Mouse (Mus musculus): ENCODE measurements around the gene Arhgap31. TPM values are rescaled to one million over a fixed set of nuclear protein-coding genes. Genes with fewer than 3 reads are reported as not detected.

Arhgap31 gene
- polyA plus RNA-seq, 1 experiment from 2014 or later, result 1.6 TPM

DNA sequence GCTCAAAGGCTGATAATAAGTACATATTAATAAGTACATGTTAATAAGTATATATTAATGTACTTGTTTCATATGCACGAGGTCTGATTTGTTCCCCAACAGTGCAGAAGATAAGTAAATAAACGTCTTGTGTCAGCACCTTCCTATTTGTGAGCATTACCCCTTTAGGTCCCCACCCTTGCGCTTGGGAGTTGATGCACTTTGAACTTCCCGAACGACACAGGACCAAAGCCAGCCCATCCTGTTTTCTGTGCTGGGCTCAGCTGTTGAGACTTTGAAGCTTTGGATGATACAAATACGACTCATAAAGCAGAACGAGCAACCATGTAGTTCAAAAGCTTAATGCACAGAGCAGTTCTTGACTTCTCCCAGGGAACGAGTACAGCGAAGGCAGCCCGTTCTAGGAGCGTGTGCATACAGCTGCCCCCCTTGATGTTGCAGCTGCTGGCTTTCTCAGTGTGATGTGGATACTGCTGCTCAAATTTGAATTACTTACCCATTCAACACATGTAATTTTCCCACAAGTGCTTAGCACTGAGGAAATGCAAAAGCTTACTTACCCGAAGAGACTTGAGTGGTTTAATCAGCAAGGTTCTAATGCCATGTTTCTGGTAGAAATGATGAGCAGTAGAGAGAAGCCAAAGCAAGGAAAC is 120.9 kb downstream of the Arhgap31 start:
- TF ChIP-seq CTCF (IDR thresholded peaks at IDR 0.05; ENCODE audit: low read depth) (no peak), EP300 (IDR thresholded peaks at IDR 0.05; ENCODE audit: low read depth) (no peak)
- Histone ChIP-seq H3K27me3 (ENCODE audit: insufficient read depth, low read length) (no peaks in the 10 kb centered on the region), H3K4me3 (ENCODE audit: low read depth, low read length) (no peak overlapping the region), H3K36me3 (replicated peaks; ENCODE audit: insufficient read depth, low read length) (peaks cover 39% of the 10 kb centered on the region), H3K4me1 (ENCODE audit: insufficient read depth) (no peaks in the 10 kb centered on the region), H3K4me2 (ENCODE audit: low read depth, low read length) (no peak overlapping the region), H3K9me3 (ENCODE audit: low read length) (no peaks in the 10 kb centered on the region), H3K27ac (ENCODE audit: low read depth) (no peak overlapping the region), H3K9ac (replicated peaks) (no peak overlapping the region)
- no peak for DNase-seq
- WGBS (ENCODE audit: insufficient replicate concordance), result 80% methylated on average over 12 of the region's 12 CpGs
- ATAC-seq, result no peak

GRCm38 (mm10) chr16:38591506-38591905 is 121.6 kb downstream of the Arhgap31 start:
- no peak for TF ChIP-seq CTCF (IDR thresholded peaks at IDR 0.05; ENCODE audit: low read depth)
- TF ChIP-seq EP300 (IDR thresholded peaks at IDR 0.05; ENCODE audit: low read depth), result no peak
- Histone ChIP-seq H3K9me3 (ENCODE audit: low read length) (no peaks in the 10 kb centered on the region), H3K4me1 (ENCODE audit: insufficient read depth) (no peaks in the 10 kb centered on the region), H3K4me2 (ENCODE audit: low read depth, low read length) (no peak overlapping the region), H3K27me3 (ENCODE audit: insufficient read depth, low read length) (no peaks in the 10 kb centered on the region), H3K4me3 (ENCODE audit: low read depth, low read length) (no peak overlapping the region), H3K9ac (replicated peaks) (no peak overlapping the region), H3K36me3 (replicated peaks; ENCODE audit: insufficient read depth, low read length) (peaks cover 44% of the 10 kb centered on the region), H3K27ac (ENCODE audit: low read depth) (no peak overlapping the region)
- WGBS (ENCODE audit: insufficient replicate concordance), result 73% methylated on average over 3 of the region's 3 CpGs
- ATAC-seq (no peak), DNase-seq (no peak)

DNA sequence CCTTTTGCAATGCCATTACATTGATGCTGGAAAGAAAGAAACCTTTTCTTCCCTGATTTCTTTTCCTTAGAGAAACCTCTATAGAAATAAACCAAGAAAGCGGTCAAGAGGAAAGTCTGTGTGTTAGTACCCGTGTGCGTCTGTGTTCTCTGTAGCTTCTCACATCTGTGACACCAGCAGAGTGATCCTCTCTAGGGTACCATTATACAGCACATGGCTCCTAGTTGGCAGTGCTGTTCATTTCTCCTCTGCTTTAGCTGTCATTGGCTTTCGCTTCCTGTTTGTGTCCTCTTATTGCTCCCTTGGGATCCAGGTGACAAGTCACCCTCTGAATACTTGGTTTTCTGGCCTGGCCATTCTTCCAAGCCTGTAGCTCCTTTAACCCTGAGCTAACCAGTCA is 125.5 kb downstream of the Arhgap31 start:
- Histone ChIP-seq H3K4me3 (ENCODE audit: low read depth, low read length) (no peak overlapping the region), H3K9me3 (ENCODE audit: low read length) (no peaks in the 10 kb centered on the region), H3K27me3 (ENCODE audit: insufficient read depth, low read length) (no peaks in the 10 kb centered on the region), H3K9ac (replicated peaks) (no peak overlapping the region), H3K27ac (ENCODE audit: low read depth) (no peak overlapping the region), H3K4me2 (ENCODE audit: low read depth, low read length) (no peak overlapping the region), H3K36me3 (replicated peaks; ENCODE audit: insufficient read depth, low read length) (peaks cover 75% of the 10 kb centered on the region), H3K4me1 (ENCODE audit: insufficient read depth) (no peaks in the 10 kb centered on the region)
- DNase-seq (no peak), ATAC-seq (no peak)
- TF ChIP-seq CTCF (IDR thresholded peaks at IDR 0.05; ENCODE audit: low read depth) (no peak), EP300 (IDR thresholded peaks at IDR 0.05; ENCODE audit: low read depth) (no peak)
- WGBS (ENCODE audit: insufficient replicate concordance), result 92% methylated on average over 4 of the region's 4 CpGs

DNA sequence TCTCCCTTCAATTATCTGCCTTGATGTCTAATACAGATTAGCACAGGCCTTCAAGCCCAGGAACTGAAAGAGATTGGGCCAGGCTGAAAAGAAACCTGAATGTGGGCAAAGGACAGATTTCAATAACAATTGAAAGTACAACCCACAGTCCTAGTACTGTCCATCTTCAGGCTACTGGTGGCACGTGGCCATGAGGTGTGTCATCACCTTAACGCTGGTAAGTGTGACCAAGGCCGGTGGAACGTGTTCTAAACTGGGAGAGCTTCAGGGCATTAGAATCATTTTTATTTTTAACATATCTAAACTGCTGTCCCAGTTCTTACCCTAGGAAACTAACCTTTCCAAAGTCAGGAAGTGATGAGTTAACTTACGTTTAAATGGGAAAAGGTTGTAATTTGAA is 125.9 kb downstream of the Arhgap31 start:
- H3K4me3 ChIP-seq (ENCODE audit: low read depth, low read length), result no peak overlapping the region
- H3K9me3 ChIP-seq (ENCODE audit: low read length), result no peaks in the 10 kb centered on the region
- no peaks in the 10 kb centered on the region for H3K27me3 ChIP-seq (ENCODE audit: insufficient read depth, low read length)
- no peak overlapping the region for H3K27ac ChIP-seq (ENCODE audit: low read depth)
- H3K36me3 ChIP-seq (replicated peaks; ENCODE audit: insufficient read depth, low read length), result peaks cover 76% of the 10 kb centered on the region
- no peak for ATAC-seq
- H3K9ac ChIP-seq (replicated peaks), result no peak overlapping the region
- 86% methylated on average over 5 of the region's 5 CpGs for WGBS (ENCODE audit: insufficient replicate concordance)
- no peak overlapping the region for H3K4me2 ChIP-seq (ENCODE audit: low read depth, low read length)
- no peak for TF ChIP-seq EP300 (IDR thresholded peaks at IDR 0.05; ENCODE audit: low read depth)
- no peak for TF ChIP-seq CTCF (IDR thresholded peaks at IDR 0.05; ENCODE audit: low read depth)
- DNase-seq, result no peak
- no peaks in the 10 kb centered on the region for H3K4me1 ChIP-seq (ENCODE audit: insufficient read depth)

DNA sequence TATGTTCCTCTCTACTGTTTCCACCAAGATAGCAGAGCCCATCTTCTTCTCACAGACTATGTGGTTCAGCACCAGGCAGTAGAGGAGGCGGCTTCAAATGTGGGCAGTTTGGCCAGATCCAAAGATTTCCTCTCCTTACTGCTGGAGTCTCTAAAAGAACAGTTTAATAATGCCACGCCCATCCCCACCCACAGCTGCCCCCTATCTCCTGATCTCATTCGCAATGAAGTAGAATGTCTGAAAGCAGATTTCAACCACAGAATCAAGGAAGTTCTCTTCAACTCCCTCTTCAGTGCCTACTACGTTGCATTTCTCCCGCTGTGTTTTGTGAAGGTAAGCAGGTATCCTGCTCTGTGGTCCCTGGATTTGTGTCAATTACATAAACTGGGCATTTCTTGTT is 127.9 kb downstream of the Arhgap31 start:
- WGBS (ENCODE audit: insufficient replicate concordance), result 61% methylated on average over 5 of the region's 5 CpGs
- no peak for ATAC-seq
- H3K9ac ChIP-seq (replicated peaks), result no peak overlapping the region
- TF ChIP-seq CTCF (IDR thresholded peaks at IDR 0.05; ENCODE audit: low read depth) (no peak), EP300 (IDR thresholded peaks at IDR 0.05; ENCODE audit: low read depth) (no peak)
- H3K4me1 ChIP-seq (ENCODE audit: insufficient read depth), result no peaks in the 10 kb centered on the region
- no peak overlapping the region for H3K4me2 ChIP-seq (ENCODE audit: low read depth, low read length)
- no peak for DNase-seq
- H3K27ac ChIP-seq (ENCODE audit: low read depth), result no peak overlapping the region
- no peak overlapping the region for H3K4me3 ChIP-seq (ENCODE audit: low read depth, low read length)
- H3K36me3 ChIP-seq (replicated peaks; ENCODE audit: insufficient read depth, low read length), result peaks cover 80% of the 10 kb centered on the region
- H3K27me3 ChIP-seq (ENCODE audit: insufficient read depth, low read length), result no peaks in the 10 kb centered on the region
- no peaks in the 10 kb centered on the region for H3K9me3 ChIP-seq (ENCODE audit: low read length)

- Histone ChIP-seq H3K4me2 (ENCODE audit: low read depth, low read length) (no peak overlapping the region), H3K36me3 (replicated peaks; ENCODE audit: insufficient read depth, low read length) (peaks cover 76% of the 10 kb centered on the region), H3K27me3 (ENCODE audit: insufficient read depth, low read length) (no peaks in the 10 kb centered on the region), H3K27ac (ENCODE audit: low read depth) (no peak overlapping the region), H3K9ac (replicated peaks) (no peak overlapping the region), H3K4me3 (ENCODE audit: low read depth, low read length) (no peak overlapping the region), H3K4me1 (ENCODE audit: insufficient read depth) (no peaks in the 10 kb centered on the region), H3K9me3 (ENCODE audit: low read length) (no peaks in the 10 kb centered on the region)
- ATAC-seq, result no peak
- no peak for TF ChIP-seq EP300 (IDR thresholded peaks at IDR 0.05; ENCODE audit: low read depth)
- TF ChIP-seq CTCF (IDR thresholded peaks at IDR 0.05; ENCODE audit: low read depth), result no peak
- WGBS (ENCODE audit: insufficient replicate concordance), result 84% methylated on average over 7 of the region's 7 CpGs
- no peak for DNase-seq
These were observed 128.3 kb downstream of the Arhgap31 start for GRCm38 (mm10) chr16:38584761-38585160.

All from liver, postnatal 0 days (tissue).